In genomic region chr4:59222226-59222625, GRCm38 (mm10) we compare ENCODE assay signal across 16 mouse cellular contexts.
"Had no signal": no experiment of that assay in that cellular context is flagged by ENCODE, and none has a peak within 500 bp of the region (broad histone marks: within the 10 kb centered on the region; RNA-seq: fewer than 3 reads in every experiment).

No protein-coding gene starts in this region.

- H3K4me2 ChIP-seq: limb, embryonic 15.5 days; liver, embryonic 13.5 days; neural tube, embryonic 15.5 days had no signal

- H3K4me1 ChIP-seq: limb, embryonic 15.5 days; midbrain, embryonic 10.5 days; neural tube, embryonic 15.5 days had no signal

- H3K27ac ChIP-seq: kidney, postnatal 0 days; limb, embryonic 15.5 days; midbrain, embryonic 10.5 days; neural tube, embryonic 15.5 days; stomach, postnatal 0 days had no signal

- H3K4me3 ChIP-seq: limb, embryonic 15.5 days; liver, embryonic 13.5 days; midbrain, embryonic 10.5 days; myocyte; neural tube, embryonic 15.5 days had no signal

- H3K9ac ChIP-seq: limb, embryonic 15.5 days; liver, embryonic 13.5 days; neural tube, embryonic 15.5 days had no signal

- H3K27me3 ChIP-seq: limb, embryonic 15.5 days; liver, embryonic 13.5 days; neural tube, embryonic 15.5 days had no signal

- DNase-seq: layer of hippocampus, adult 9-11 months; layer of hippocampus, postnatal 36 days; liver, embryonic 13.5 days; lung, adult 18-20 months; lung, postnatal 10 days; lung, postnatal 4 days; midbrain, embryonic 14.5 days; right cerebral cortex, adult 18-20 months; right cerebral cortex, postnatal 25 days; thymus, postnatal 4 days had no signal

- H3K9me3 ChIP-seq: limb, embryonic 15.5 days; liver, embryonic 13.5 days; midbrain, embryonic 10.5 days; neural tube, embryonic 15.5 days had no signal
